Mouse (Mus musculus): ENCODE data around the gene Sergef. TPM values are rescaled to one million over a fixed set of nuclear protein-coding genes. Genes with fewer than 3 reads are reported as not detected.

The Sergef gene
- polyA plus RNA-seq, 1 experiment from 2014 or later, result 7.5 TPM

DNA sequence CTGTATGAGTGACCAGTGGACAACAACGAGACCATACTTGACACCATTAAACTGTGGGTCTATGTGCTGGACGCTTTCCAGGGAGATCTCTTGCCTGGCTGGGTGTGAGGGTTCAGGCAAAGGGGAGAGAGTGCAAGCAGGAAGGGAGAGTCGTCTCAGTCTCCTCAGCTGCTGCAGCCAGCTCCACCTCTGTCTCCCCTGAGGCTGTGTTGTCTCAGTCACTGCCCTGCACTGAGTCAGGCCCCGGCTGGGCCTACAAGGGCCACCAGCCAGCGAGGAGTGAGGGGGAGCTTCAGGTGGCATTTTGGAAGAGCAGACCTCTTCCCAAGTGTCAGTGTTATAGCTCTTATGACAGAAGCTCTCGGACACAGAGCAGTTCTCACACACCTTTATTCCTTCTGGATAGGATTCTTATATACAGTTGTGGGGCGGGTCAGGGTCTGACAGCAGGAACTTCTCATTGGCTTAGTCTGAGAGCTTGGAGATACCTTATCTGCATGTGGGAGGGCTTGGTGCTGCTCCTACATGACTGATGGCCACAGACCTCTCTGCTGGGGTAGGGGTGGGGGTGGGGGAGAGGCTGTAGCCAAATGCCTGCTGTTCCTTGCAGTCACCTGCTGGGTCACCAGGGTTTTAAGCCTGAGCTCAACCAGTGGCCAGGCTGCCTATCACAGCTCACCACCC, 168.4 kb downstream of the Sergef start:
- no peak overlapping the region for H3K4me3 ChIP-seq (ENCODE audit: low read depth, low read length)
- H3K36me3 ChIP-seq (ENCODE audit: control insufficient read depth, insufficient read depth), result no peaks in the 10 kb centered on the region
- no peaks in the 10 kb centered on the region for H3K27me3 ChIP-seq (replicated peaks; ENCODE audit: control insufficient read depth, insufficient read depth, low read length)
- ATAC-seq, result no peak
- 59% methylated on average over 7 of the region's 7 CpGs for WGBS
- no peak overlapping the region for H3K27ac ChIP-seq (ENCODE audit: low read depth, low read length)
- no peak overlapping the region for H3K9ac ChIP-seq (ENCODE audit: low read depth, low read length)
- H3K4me1 ChIP-seq (replicated peaks; ENCODE audit: control insufficient read depth, insufficient read depth, low read length), result no peaks in the 10 kb centered on the region
- no peaks in the 10 kb centered on the region for H3K9me3 ChIP-seq (ENCODE audit: control insufficient read depth)
- no peak for TF ChIP-seq CTCF (IDR thresholded peaks at IDR 0.05; ENCODE audit: low read depth)
- no peak overlapping the region for H3K4me2 ChIP-seq (replicated peaks; ENCODE audit: low read depth)

DNA sequence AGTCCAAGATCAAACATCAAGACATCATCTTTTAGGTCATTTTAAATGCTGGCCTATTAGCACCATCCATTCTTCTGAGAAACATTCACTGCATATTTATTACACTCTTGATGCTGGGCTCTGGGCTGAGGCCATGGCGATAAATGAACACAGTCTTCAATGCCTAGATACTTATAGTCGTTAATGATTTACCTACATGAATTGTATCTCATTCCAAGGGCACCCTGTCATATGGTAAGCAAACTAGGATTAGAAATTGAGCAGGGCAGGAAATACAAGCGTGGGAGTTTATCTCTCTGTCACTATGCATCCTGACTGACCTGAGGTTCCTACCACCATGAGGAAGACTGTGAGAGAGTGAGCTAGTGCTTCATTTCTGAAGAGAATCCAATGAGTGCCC, 170.1 kb downstream of the Sergef start:
- no peak overlapping the region for H3K27ac ChIP-seq (ENCODE audit: low read depth, low read length)
- H3K4me2 ChIP-seq (replicated peaks; ENCODE audit: low read depth), result no peak overlapping the region
- no peaks in the 10 kb centered on the region for H3K9me3 ChIP-seq (ENCODE audit: control insufficient read depth)
- no peak overlapping the region for H3K9ac ChIP-seq (ENCODE audit: low read depth, low read length)
- no peaks in the 10 kb centered on the region for H3K27me3 ChIP-seq (replicated peaks; ENCODE audit: control insufficient read depth, insufficient read depth, low read length)
- 47% methylated on average over 3 of the region's 3 CpGs for WGBS
- no peaks in the 10 kb centered on the region for H3K36me3 ChIP-seq (ENCODE audit: control insufficient read depth, insufficient read depth)
- no peak for TF ChIP-seq CTCF (IDR thresholded peaks at IDR 0.05; ENCODE audit: low read depth)
- H3K4me3 ChIP-seq (ENCODE audit: low read depth, low read length), result no peak overlapping the region
- peak; percentile 72 for ATAC-seq
- H3K4me1 ChIP-seq (replicated peaks; ENCODE audit: control insufficient read depth, insufficient read depth, low read length), result 0 out of 2 replicates have a peak, but pooled peaks cover 1% of the 10 kb centered on the region

DNA sequence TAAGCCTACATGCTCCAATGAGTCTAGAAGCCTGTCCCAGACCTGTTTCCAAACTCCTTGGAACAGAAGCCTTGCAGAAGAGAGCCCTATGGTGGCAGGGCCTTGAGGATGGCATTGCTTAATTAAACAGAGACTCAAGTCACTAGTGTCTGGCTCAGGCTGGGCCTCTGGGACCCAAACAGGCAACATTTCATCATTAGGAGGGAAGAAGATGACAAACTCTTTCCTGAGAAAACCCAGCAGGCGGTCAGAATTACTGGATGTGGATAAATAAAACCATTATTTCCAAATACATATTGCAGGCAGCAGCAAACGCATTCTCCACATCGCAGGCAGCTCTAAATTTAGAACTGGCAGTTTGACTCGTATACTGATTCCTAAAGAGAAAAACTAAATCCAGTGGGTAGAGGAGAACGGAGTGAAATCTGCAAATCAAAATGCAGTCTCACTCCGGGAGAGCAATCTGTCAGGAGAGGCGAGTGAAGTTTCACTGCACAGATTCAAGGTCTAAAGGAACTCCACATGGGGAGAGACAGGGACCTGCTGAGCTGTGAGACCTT, 173.1 kb downstream of the Sergef start:
- Histone ChIP-seq H3K9ac (ENCODE audit: low read depth, low read length) (no peak overlapping the region), H3K4me2 (replicated peaks; ENCODE audit: low read depth) (no peak overlapping the region), H3K9me3 (ENCODE audit: control insufficient read depth) (no peaks in the 10 kb centered on the region), H3K4me1 (replicated peaks; ENCODE audit: control insufficient read depth, insufficient read depth, low read length) (0 out of 2 replicates have a peak, but pooled peaks cover 5% of the 10 kb centered on the region), H3K27ac (ENCODE audit: low read depth, low read length) (no peak overlapping the region), H3K27me3 (replicated peaks; ENCODE audit: control insufficient read depth, insufficient read depth, low read length) (no peaks in the 10 kb centered on the region), H3K4me3 (ENCODE audit: low read depth, low read length) (no peak overlapping the region), H3K36me3 (ENCODE audit: control insufficient read depth, insufficient read depth) (no peaks in the 10 kb centered on the region)
- ATAC-seq, result no peak
- WGBS, result 67% methylated on average over 7 of the region's 7 CpGs
- no peak for TF ChIP-seq CTCF (IDR thresholded peaks at IDR 0.05; ENCODE audit: low read depth)

DNA sequence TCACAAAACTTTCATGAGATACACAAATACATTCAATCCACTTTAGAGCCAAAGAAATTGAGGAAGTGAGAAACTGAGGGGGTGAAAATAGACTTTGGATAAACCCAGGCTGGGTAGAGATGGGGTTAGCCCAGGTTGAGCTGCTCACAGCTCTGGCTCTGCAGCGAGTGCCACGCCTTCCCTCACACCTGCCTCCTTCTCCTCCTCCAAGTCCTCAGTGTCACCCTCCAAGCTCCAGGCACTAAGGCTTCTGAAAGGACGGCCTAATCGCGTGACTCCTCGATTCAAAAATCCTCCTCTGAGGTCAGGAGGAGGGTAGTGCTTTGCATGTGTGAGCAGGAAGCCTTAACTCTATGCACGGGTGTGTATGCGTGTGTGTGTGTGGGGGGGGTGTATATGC, 176.5 kb downstream of the Sergef start:
- Histone ChIP-seq H3K36me3 (ENCODE audit: control insufficient read depth, insufficient read depth) (no peaks in the 10 kb centered on the region), H3K27me3 (replicated peaks; ENCODE audit: control insufficient read depth, insufficient read depth, low read length) (no peaks in the 10 kb centered on the region), H3K27ac (ENCODE audit: low read depth, low read length) (no peak overlapping the region), H3K9ac (ENCODE audit: low read depth, low read length) (no peak overlapping the region), H3K9me3 (ENCODE audit: control insufficient read depth) (no peaks in the 10 kb centered on the region), H3K4me3 (ENCODE audit: low read depth, low read length) (no peak overlapping the region), H3K4me2 (replicated peaks; ENCODE audit: low read depth) (no peak overlapping the region), H3K4me1 (replicated peaks; ENCODE audit: control insufficient read depth, insufficient read depth, low read length) (peaks cover 5% of the 10 kb centered on the region; the same call in 1 of the 2 replicates)
- TF ChIP-seq CTCF (IDR thresholded peaks at IDR 0.05; ENCODE audit: low read depth), result no peak
- 61% methylated on average over 8 of the region's 8 CpGs for WGBS
- no peak for ATAC-seq

DNA sequence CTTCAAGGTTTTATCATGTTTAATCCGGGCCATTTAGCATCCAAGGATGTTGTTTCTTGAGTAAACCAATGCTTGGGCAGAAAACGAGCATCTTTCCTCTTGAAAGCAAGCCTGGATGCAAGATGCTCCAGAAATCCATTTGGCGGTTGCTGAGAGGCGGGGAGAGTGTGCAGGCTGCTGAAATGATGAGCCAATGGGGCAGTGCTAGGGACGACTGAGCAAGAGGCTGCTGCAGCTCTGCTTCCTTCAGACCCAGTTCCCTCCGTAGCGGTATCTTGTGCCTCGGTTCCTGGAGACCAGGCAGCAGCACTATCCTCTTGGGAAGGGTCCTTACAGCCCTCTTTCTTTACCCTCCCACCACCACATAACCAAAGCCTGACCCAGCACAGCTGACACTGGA, 177.3 kb downstream of the Sergef start:
- no peak for TF ChIP-seq CTCF (IDR thresholded peaks at IDR 0.05; ENCODE audit: low read depth)
- Histone ChIP-seq H3K36me3 (ENCODE audit: control insufficient read depth, insufficient read depth) (no peaks in the 10 kb centered on the region), H3K4me3 (ENCODE audit: low read depth, low read length) (no peak overlapping the region), H3K9ac (ENCODE audit: low read depth, low read length) (no peak overlapping the region), H3K4me1 (replicated peaks; ENCODE audit: control insufficient read depth, insufficient read depth, low read length) (peaks cover 5% of the 10 kb centered on the region; the same call in 1 of the 2 replicates), H3K27ac (ENCODE audit: low read depth, low read length) (no peak overlapping the region), H3K27me3 (replicated peaks; ENCODE audit: control insufficient read depth, insufficient read depth, low read length) (no peaks in the 10 kb centered on the region), H3K4me2 (replicated peaks; ENCODE audit: low read depth) (no peak overlapping the region), H3K9me3 (ENCODE audit: control insufficient read depth) (no peaks in the 10 kb centered on the region)
- no peak for ATAC-seq
- WGBS, result 70% methylated on average over 8 of the region's 8 CpGs

DNA sequence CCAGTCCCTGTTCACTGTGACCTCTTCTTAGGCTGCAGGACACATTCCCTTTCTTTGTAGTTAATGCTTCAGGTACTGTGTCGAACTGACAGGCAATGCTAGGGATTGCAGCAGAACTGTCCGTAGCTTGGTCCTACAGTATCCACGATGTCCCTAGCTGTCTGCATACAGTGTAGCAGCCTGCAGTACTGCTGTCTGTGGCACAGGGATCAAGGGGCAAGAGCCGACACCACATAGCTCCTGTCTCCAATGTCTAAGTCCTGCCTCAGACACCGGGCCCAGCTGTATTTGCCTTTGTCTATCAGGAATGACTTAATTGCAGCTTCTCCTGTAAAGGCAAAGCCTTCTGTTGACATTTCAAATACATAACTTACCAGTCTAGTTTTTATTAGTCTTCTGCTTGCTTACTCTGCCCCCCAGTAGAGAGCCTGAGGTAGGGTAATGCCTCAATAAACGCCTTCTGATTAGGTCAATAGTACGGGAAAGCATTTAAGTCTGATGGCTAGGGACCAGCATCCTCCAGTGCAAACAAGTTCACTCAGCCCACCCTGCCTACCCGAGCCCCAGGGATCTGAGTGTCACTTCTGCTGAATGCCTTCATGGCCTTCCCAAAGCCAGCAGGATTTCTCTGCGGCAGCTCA, 179.9 kb downstream of the Sergef start:
- H3K36me3 ChIP-seq (ENCODE audit: control insufficient read depth, insufficient read depth), result no peaks in the 10 kb centered on the region
- no peak overlapping the region for H3K4me3 ChIP-seq (ENCODE audit: low read depth, low read length)
- no peak overlapping the region for H3K9ac ChIP-seq (ENCODE audit: low read depth, low read length)
- TF ChIP-seq CTCF (IDR thresholded peaks at IDR 0.05; ENCODE audit: low read depth), result peak; percentile 2; the same call in 1 of the 2 replicates
- peak; percentile 83 for ATAC-seq
- no peak overlapping the region for H3K27ac ChIP-seq (ENCODE audit: low read depth, low read length)
- no peak overlapping the region for H3K4me2 ChIP-seq (replicated peaks; ENCODE audit: low read depth)
- WGBS, result 31% methylated on average over 9 of the region's 9 CpGs
- no peaks in the 10 kb centered on the region for H3K9me3 ChIP-seq (ENCODE audit: control insufficient read depth)
- no peaks in the 10 kb centered on the region for H3K27me3 ChIP-seq (replicated peaks; ENCODE audit: control insufficient read depth, insufficient read depth, low read length)
- peaks cover 5% of the 10 kb centered on the region; the same call in 1 of the 2 replicates for H3K4me1 ChIP-seq (replicated peaks; ENCODE audit: control insufficient read depth, insufficient read depth, low read length)
